Mouse (Mus musculus) heart, embryonic 13.5 days (tissue): ENCODE data around the gene Ppp1cc. TPM values are rescaled to one million over a fixed set of nuclear protein-coding genes. Genes with fewer than 3 reads are reported as not detected.

Experiments
- ATAC-seq: fragments of 200-750 bp; cut with Nextera tagmentation; 2 replicates; pipeline ENCODE4 v1.8.0; 2017; ENCODE audit warnings: moderate TSS enrichment; ENCODE audit not compliant: insufficient number of reproducible peaks, low FRiP score, low TSS enrichment; ENCODE audit errors: extremely low read depth
- H3K27ac ChIP-seq: fragments of 300-500 bp; sonication (generic); replicated peaks from 2 replicates; pipeline ENCODE4 v1.5.1; 2015; ENCODE audit warnings: moderate library complexity, mild to moderate bottlenecking, inconsistent platforms
- H3K27me3 ChIP-seq: fragments of 300-500 bp; sonication (generic); replicated peaks from 2 replicates; pipeline ENCODE4 v1.6.1; 2015; ENCODE audit warnings: mild to moderate bottlenecking, inconsistent platforms
- H3K36me3 ChIP-seq: fragments of 300-500 bp; sonication (generic); 2 replicates; pipeline ENCODE4 v1.6.1; 2015; ENCODE audit warnings: mild to moderate bottlenecking, inconsistent platforms
- H3K4me1 ChIP-seq: fragments of 300-500 bp; sonication (generic); 2 replicates; pipeline ENCODE4 v1.6.1; 2015; ENCODE audit warnings: inconsistent platforms
- H3K4me2 ChIP-seq: fragments of 300-500 bp; sonication (generic); 2 replicates; pipeline ENCODE4 v1.6.1; 2015; ENCODE audit warnings: inconsistent platforms, mild to moderate bottlenecking, moderate library complexity
- H3K4me3 ChIP-seq: fragments of 300-500 bp; sonication (generic); 2 replicates; pipeline ENCODE4 v1.5.1; 2015; ENCODE audit warnings: moderate library complexity, mild to moderate bottlenecking, inconsistent platforms
- H3K9ac ChIP-seq: fragments of 300-500 bp; sonication (generic); 2 replicates; pipeline ENCODE4 v1.6.1; 2015; ENCODE audit warnings: inconsistent platforms, mild to moderate bottlenecking, moderate library complexity
- H3K9me3 ChIP-seq: fragments of 300-500 bp; sonication (generic); 2 replicates; pipeline ENCODE4 v1.6.1; 2016; ENCODE audit warnings: inconsistent platforms
- WGBS: fragments of 180-500 bp; shearing (Covaris S2); methylation state at CpG from one replicate; pipeline ENCODE4 v1.1.7; 2015; ENCODE audit warnings: mixed read lengths; 5-methylcytosine and 5-hydroxymethylcytosine counted together
- polyA plus RNA-seq: library from polyadenylated mRNA; unstranded; fragments of >200 nt; fragmentation: Nextera tagmentation; extraction: Ambion mirVana; gene quantifications from 2 replicates; pipeline ENCODE4 v1.2.1, GENCODE M21; 2015

The Ppp1cc gene
- polyA plus RNA-seq, 1 experiment from 2014 or later = 190 TPM

DNA sequence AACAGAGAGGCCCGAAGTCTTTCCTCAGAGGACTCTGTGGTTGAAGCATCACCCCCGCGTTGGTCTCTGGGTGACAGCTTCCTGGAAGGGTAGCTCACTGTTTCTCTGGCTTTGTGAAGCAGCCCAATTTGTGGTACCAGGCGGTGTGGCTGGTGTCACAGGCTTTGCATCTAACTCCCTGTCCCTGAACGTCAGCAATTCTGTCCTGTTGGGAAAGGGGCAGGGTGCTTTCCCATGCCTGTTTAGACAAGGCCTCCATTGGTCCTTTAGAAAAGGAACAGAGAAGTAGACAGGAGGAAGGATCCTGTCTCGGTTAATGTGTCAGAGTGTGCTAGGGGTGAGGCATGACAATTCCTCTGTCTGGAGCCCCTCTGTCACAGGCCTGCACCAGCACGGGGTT, 60.9 kb downstream of the Ppp1cc start:
- no peak for ATAC-seq
- WGBS = 76% methylated on average over 7 of the region's 7 CpGs
- H3K4me1 ChIP-seq = peaks cover 12% of the 10 kb centered on the region

DNA sequence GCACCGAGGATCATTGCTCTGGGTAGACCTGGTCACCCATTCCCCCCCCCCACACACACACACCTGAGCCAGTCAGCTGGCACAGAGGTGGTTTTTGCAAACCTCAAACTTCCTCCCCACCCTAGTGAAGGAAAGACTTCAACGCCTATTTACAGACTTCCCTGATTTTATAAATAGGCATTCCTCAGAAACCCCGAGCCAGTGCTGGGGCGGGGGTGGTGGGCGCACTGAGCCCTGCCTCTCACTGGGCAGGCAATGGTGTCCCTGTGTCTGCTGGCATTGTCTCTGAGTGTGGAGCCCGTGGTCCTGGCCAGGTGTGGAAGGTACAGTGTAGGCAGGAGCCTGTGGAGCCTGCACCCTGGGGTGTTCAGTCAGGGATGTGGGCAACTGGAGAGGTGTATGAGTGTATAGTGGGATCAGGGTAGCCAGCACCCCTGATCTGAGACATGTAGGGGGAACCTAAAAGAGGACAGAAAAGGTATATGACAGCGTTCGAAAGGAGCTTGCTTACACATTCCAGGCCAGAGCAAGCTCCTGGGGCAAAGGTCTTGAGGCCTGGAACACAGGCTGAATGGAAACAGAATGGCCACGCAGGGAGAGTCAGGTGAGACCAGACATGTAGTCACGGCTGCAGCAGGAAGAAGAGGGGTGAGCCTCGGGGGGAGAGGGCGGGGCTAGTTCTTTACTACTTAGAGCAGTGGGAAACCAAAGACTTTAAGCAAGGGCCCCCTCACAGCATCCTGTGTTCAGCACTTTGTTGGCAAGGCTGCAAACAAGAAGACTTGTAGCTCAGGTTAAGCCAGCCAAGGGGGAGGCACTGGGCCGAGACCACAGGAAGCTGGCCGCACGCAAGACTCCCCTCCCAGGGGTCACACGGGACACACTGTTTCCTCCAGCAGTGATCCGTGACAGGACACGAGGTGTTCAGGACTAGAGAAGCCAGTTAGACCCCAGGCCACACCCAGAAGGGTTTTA, 61.9 kb downstream of the Ppp1cc start:
- WGBS = 58% methylated on average over 18 of the region's 18 CpGs
- H3K27me3 ChIP-seq = no peaks in the 10 kb centered on the region
- H3K9ac ChIP-seq = no peak overlapping the region
- no peak overlapping the region for H3K4me3 ChIP-seq
- H3K9me3 ChIP-seq = no peaks in the 10 kb centered on the region
- peaks cover 12% of the 10 kb centered on the region for H3K4me1 ChIP-seq
- H3K4me2 ChIP-seq = no peak overlapping the region
- no peak overlapping the region for H3K27ac ChIP-seq
- ATAC-seq = no peak
- no peaks in the 10 kb centered on the region for H3K36me3 ChIP-seq

More for the DNA sequence above, 60.9 kb downstream of the Ppp1cc start:
- H3K27ac ChIP-seq = no peak overlapping the region
- no peaks in the 10 kb centered on the region for H3K9me3 ChIP-seq
- H3K9ac ChIP-seq = no peak overlapping the region
- no peak overlapping the region for H3K4me2 ChIP-seq
- no peak overlapping the region for H3K4me3 ChIP-seq
- H3K27me3 ChIP-seq = no peaks in the 10 kb centered on the region
- no peaks in the 10 kb centered on the region for H3K36me3 ChIP-seq

DNA sequence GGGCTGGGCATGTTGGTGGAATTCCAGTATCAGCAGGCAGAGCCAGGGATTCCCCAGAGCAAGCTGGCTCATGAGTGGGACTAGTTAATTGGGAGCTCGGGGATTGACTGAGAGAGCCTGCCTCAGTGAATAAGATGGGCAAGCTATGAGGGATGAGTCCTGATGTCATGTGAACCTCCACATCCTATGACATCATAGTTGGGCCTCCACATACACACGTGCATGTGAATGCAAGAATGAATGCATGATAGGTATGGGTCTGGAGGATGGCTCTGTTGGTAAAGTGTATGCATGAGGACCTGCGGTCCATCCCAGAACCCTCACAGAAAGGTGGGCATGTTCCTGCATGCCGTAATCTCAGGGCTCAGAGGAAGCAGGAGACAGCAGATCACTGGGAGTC, 63.0 kb downstream of the Ppp1cc start:
- Histone ChIP-seq H3K4me1 (peaks cover 16% of the 10 kb centered on the region), H3K4me3 (no peak overlapping the region), H3K4me2 (no peak overlapping the region), H3K9me3 (no peaks in the 10 kb centered on the region), H3K27me3 (no peaks in the 10 kb centered on the region), H3K27ac (no peak overlapping the region), H3K36me3 (no peaks in the 10 kb centered on the region), H3K9ac (no peak overlapping the region)
- WGBS = 75% methylated on average over 4 of the region's 4 CpGs
- ATAC-seq = no peak

DNA sequence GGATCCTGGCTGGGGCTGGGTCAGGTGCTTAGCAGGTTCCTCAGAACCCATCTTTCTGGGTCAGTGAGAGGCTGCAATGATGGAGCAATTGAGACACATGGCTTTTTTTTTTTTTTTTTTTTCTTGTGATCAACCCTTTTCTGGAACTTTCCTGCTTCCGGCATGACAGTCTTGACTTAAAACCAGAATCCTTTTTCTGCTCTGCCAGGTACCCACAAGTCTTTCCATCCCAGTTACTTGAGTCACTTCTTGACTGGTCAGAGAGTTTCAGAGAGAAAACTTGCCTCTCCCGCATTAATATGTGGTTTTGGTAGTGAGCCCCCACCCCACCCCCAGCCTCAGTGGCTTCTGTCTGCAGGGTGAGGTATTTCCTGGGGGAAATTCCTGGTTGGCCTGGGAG, 66.2 kb downstream of the Ppp1cc start:
- no peak overlapping the region for H3K9ac ChIP-seq
- 90% methylated on average over 2 of the region's 2 CpGs for WGBS
- H3K4me1 ChIP-seq = peaks cover 16% of the 10 kb centered on the region
- no peak overlapping the region for H3K4me2 ChIP-seq
- no peaks in the 10 kb centered on the region for H3K36me3 ChIP-seq
- ATAC-seq = no peak
- no peak overlapping the region for H3K4me3 ChIP-seq
- no peaks in the 10 kb centered on the region for H3K27me3 ChIP-seq
- peaks cover 10% of the 10 kb centered on the region; the same call in 1 of the 2 replicates for H3K9me3 ChIP-seq
- H3K27ac ChIP-seq = no peak overlapping the region

Other genes with a start within 250 kb of the Ppp1cc start
- 4.5 and 4.8 TPM in 2 replicates for gene Cux2, start 108.2 kb upstream of the Ppp1cc start, polyA plus RNA-seq
- gene Myl2, start 57.3 kb upstream of the Ppp1cc start, polyA plus RNA-seq = 7,724 and 9,145 TPM in 2 replicates
- gene Ccdc63, start 17.5 kb upstream of the Ppp1cc start, polyA plus RNA-seq = 0.36 TPM in 1 of 2 replicates, not detected in the other
- 1.9 and 2.7 TPM in 2 replicates for gene Hvcn1, start 48.5 kb downstream of the Ppp1cc start, polyA plus RNA-seq
- 2.5 and 2.8 TPM in 2 replicates for gene Tctn1, start 106.2 kb downstream of the Ppp1cc start, polyA plus RNA-seq
- 9.1 and 9.7 TPM in 2 replicates for gene Pptc7, start 126.1 kb downstream of the Ppp1cc start, polyA plus RNA-seq
- 6.2 and 7.5 TPM in 2 replicates for gene Rad9b, start 196.0 kb downstream of the Ppp1cc start, polyA plus RNA-seq
- 214 and 236 TPM in 2 replicates for gene Vps29, start 196.1 kb downstream of the Ppp1cc start, polyA plus RNA-seq
- 54.4 and 59.9 TPM in 2 replicates for gene Gpn3, start 213.6 kb downstream of the Ppp1cc start, polyA plus RNA-seq
- gene Fam216a, start 214.1 kb downstream of the Ppp1cc start, polyA plus RNA-seq = 55.5 and 56.8 TPM in 2 replicates
- 99.1 and 114 TPM in 2 replicates for gene Arpc3, start 233.6 kb downstream of the Ppp1cc start, polyA plus RNA-seq